Mouse (Mus musculus) thymus, adult 2 months (tissue): ENCODE data around the gene Rassf8. TPM values are rescaled to one million over a fixed set of nuclear protein-coding genes. Genes with fewer than 3 reads are reported as not detected.

Experiments used
- DNase-seq: peaks from one replicate; pipeline ENCODE4 v3.0.0; 2021
- H3K27ac ChIP-seq: fragments of 200-500 bp; 2 replicates; pipeline ENCODE4 v1.5.1; 2012; ENCODE audit warnings: low read length, control low read depth; ENCODE audit not compliant: control insufficient read depth, insufficient read depth
- H3K27me3 ChIP-seq: fragments of 200-500 bp; 2 replicates; pipeline ENCODE4 v1.6.1; 2012; ENCODE audit warnings: mild to moderate bottlenecking, low read length, moderate library complexity, mixed read lengths; ENCODE audit not compliant: control insufficient read depth, insufficient read depth
- H3K36me3 ChIP-seq: fragments of 200-500 bp; 2 replicates; pipeline ENCODE4 v1.6.1; 2012; ENCODE audit warnings: mild to moderate bottlenecking, low read length, moderate library complexity; ENCODE audit not compliant: control insufficient read depth, insufficient read depth
- H3K4me1 ChIP-seq: fragments of 200-500 bp; replicated peaks from 2 replicates; pipeline ENCODE4 v1.6.1; 2012; ENCODE audit warnings: low read length; ENCODE audit not compliant: control insufficient read depth, insufficient read depth
- H3K4me3 ChIP-seq: fragments of 200-500 bp; 2 replicates; pipeline ENCODE4 v1.5.1; 2012; ENCODE audit warnings: mild to moderate bottlenecking, low read length, control low read depth, moderate library complexity; ENCODE audit not compliant: control insufficient read depth, insufficient read depth
- CTCF ChIP-seq: fragments of 200-500 bp; IDR thresholded peaks from 2 replicates; pipeline ENCODE4 v1.5.1; 2012; ENCODE audit warnings: mild to moderate bottlenecking, control low read depth, low read length, moderate library complexity, borderline replicate concordance; ENCODE audit not compliant: control insufficient read depth, poor library complexity, insufficient read depth; ENCODE audit errors: extremely low read depth
- POLR2A ChIP-seq: fragments of 200-500 bp; IDR thresholded peaks from 2 replicates; pipeline ENCODE4 v1.6.1; 2012; ENCODE audit warnings: mild to moderate bottlenecking, low read length, control low read depth, moderate library complexity; ENCODE audit not compliant: control insufficient read depth, poor library complexity, insufficient read depth; ENCODE audit errors: extremely low read depth
- WGBS: fragments of 180-500 bp; shearing (Covaris S2); methylation state at CpG from one replicate; pipeline ENCODE4 v1.1.7; 2018; 5-methylcytosine and 5-hydroxymethylcytosine counted together
- polyA plus RNA-seq: library from polyadenylated mRNA; depleted of rRNA; stranded (reverse); fragments of >200 nt; gene quantifications from 2 replicates; pipeline ENCODE4 v1.2.3, GENCODE M21; 2012

Gene Rassf8
- polyA plus RNA-seq, 1 experiment = 5.3 TPM

DNA sequence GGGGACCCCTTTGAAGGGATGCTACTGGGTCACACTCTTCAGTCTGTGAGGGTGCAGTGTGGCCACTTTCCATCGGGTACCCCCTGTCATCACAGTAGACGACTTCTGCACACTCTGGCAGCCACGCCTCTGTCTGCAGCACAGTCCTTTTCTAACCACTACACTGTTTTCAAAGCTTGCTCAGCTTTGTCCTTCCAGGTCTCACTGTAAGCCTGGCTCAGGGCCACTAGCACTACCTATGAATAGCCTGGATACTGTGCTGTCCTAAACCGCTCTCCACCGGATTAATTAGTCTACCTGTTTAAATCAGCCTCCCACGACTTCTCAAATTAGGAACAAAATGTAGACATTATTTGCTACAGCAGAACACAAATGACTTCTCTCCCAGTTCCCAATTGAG is 63.5 kb downstream of the Rassf8 start:
- H3K4me1 ChIP-seq = no peaks in the 10 kb centered on the region
- TF ChIP-seq POLR2A (no peak), CTCF (no peak)
- WGBS = 98% methylated on average over 6 of the region's 6 CpGs
- no peak for DNase-seq
- H3K4me3 ChIP-seq = no peak overlapping the region
- H3K27ac ChIP-seq = no peak overlapping the region
- no peaks in the 10 kb centered on the region for H3K36me3 ChIP-seq
- H3K27me3 ChIP-seq = no peaks in the 10 kb centered on the region

DNA sequence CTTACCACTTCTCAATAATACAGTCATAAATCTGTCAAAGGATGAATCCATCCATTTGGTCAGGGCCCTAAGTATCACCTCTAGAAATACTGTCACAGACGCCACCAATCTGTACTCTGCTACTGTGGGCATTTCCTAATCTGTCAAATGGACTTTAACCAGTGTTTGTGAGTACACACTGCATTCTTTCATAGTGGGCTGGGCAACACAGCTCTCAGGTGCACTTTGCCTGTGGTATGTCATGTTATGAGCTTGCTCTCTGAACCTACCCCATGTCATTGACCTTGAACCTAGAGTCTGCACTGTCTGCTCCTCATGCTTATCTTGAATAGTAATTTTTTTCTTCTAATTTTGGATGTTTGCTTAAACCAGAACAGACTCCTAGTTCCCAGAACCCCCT is 64.6 kb downstream of the Rassf8 start:
- H3K4me1 ChIP-seq = no peaks in the 10 kb centered on the region
- no peak overlapping the region for H3K4me3 ChIP-seq
- no peak for DNase-seq
- WGBS = 89% methylated on average over 1 of the region's 1 CpGs
- no peaks in the 10 kb centered on the region for H3K36me3 ChIP-seq
- no peak overlapping the region for H3K27ac ChIP-seq
- TF ChIP-seq CTCF = no peak
- no peaks in the 10 kb centered on the region for H3K27me3 ChIP-seq

DNA sequence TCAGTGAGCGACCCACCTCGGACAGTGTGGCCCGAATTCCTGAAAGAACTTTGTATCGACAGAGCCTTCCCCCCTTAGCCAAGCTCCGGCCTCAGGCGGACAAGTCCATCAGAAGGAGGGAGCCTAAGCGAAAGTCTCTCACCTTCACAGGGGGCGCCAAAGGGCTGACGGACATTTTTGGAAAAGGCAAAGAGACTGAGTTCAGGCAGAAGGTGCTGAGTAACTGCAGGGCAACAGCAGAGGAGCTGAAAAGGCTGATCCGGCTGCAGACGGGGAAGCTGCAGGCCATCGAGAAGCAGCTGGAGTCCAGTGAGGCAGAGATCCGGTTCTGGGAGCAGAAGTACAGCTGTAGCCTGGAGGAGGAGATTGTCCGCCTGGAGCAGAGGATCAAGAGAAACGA is 68.7 kb downstream of the Rassf8 start:
- DNase-seq = no peak
- TF ChIP-seq CTCF (no peak), POLR2A (no peak)
- no peaks in the 10 kb centered on the region for H3K27me3 ChIP-seq
- no peaks in the 10 kb centered on the region for H3K4me1 ChIP-seq
- no peak overlapping the region for H3K4me3 ChIP-seq
- WGBS = 87% methylated on average over 15 of the region's 15 CpGs
- no peak overlapping the region for H3K27ac ChIP-seq
- H3K36me3 ChIP-seq = no peaks in the 10 kb centered on the region

DNA sequence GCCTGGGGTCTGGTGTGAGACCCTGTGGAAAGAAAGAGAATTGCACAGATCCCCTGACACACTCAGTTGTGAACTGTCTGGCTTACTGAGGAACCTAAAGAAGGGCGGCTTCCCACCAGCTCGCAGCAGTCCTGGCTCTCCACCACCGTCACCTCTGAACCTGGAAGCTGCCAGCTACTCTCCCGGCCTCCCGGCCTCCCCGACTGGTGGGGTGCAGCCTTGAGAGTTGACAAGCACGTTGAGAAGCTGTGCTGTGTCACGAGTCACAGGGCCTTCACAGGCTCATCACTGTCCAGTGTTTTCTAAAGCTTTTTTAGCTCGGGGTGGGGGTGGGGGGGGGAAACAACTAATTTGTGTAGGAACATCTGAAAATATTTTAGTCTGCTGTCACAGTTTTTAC is 72.6 kb downstream of the Rassf8 start:
- TF ChIP-seq POLR2A = no peak
- TF ChIP-seq CTCF = no peak
- H3K4me3 ChIP-seq = no peak overlapping the region
- H3K4me1 ChIP-seq = no peaks in the 10 kb centered on the region

GRCm38 (mm10) chr6:145822218-145822617 is 75.7 kb downstream of the Rassf8 start:
- H3K4me3 ChIP-seq = no peak overlapping the region
- WGBS = 89% methylated on average over 5 of the region's 5 CpGs
- no peaks in the 10 kb centered on the region for H3K36me3 ChIP-seq
- H3K4me1 ChIP-seq = no peaks in the 10 kb centered on the region
- no peak for DNase-seq
- no peak overlapping the region for H3K27ac ChIP-seq
- TF ChIP-seq POLR2A (no peak), CTCF (no peak)
- H3K27me3 ChIP-seq = no peaks in the 10 kb centered on the region

More for the DNA sequence above, 72.6 kb downstream of the Rassf8 start:
- DNase-seq = no peak
- H3K27me3 ChIP-seq = no peaks in the 10 kb centered on the region
- no peaks in the 10 kb centered on the region for H3K36me3 ChIP-seq
- H3K27ac ChIP-seq = no peak overlapping the region
- 95% methylated on average over 9 of the region's 9 CpGs for WGBS

GRCm38 (mm10) chr6:145823103-145823502 is 76.6 kb downstream of the Rassf8 start:
- Histone ChIP-seq H3K27ac (no peak overlapping the region), H3K36me3 (no peaks in the 10 kb centered on the region), H3K4me3 (no peak overlapping the region), H3K27me3 (no peaks in the 10 kb centered on the region), H3K4me1 (no peaks in the 10 kb centered on the region)
- WGBS = 95% methylated on average over 6 of the region's 6 CpGs
- DNase-seq = no peak
- TF ChIP-seq POLR2A = no peak

DNA sequence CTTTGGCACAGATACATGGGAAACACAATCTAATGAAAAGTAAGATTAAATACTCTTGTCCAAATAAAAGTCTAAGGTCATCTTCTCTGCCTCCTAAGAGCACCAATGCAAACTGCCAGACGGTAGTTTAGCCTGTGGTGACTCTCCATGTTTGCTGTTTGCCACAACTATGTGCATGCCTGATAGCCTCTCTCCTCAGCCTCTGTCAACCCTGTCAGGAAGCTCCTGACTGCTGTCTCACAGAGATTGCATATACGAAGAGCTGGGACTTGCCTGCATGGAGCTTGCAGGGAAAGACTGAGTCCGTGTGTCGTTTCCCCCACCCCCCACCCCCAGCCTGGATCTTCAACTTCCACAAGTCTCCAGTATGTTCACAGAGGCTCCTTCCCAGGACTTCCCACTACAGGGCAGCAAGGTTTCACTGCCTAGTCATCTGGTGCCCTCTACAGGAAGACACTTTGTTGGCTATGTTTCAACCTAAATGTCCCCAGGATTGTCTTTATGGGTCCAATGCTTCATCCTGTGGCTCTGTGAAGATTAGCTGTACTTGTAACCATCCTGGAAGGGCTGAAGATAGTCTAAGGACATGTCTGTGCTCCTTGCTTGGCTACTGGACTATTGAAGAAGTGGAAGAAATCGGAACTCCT is 77.2 kb downstream of the Rassf8 start:
- Histone ChIP-seq H3K4me1 (no peaks in the 10 kb centered on the region), H3K36me3 (no peaks in the 10 kb centered on the region), H3K4me3 (no peak overlapping the region), H3K27ac (no peak overlapping the region), H3K27me3 (no peaks in the 10 kb centered on the region)
- no peak for TF ChIP-seq POLR2A
- TF ChIP-seq CTCF = no peak
- WGBS = 69% methylated on average over 5 of the region's 5 CpGs
- DNase-seq = no peak
